Mouse (Mus musculus): ENCODE results near the gene Jag2.

Jag2 gene

GRCm38 (mm10) chr12:112941156-112941775 lies 11.7 kb upstream of the Jag2 start:
- no peak for DNase-seq (ENCODE audit: low read depth, low spot score)

- DNase-seq (ENCODE audit: low read depth, low spot score): no peak
Observed at GRCm38 (mm10) chr12:112940710-112941109, 11.1 kb upstream of the Jag2 start.

- no peak for DNase-seq (ENCODE audit: low read depth, low spot score)
Observed at GRCm38 (mm10) chr12:112940238-112940637, 10.7 kb upstream of the Jag2 start.

GRCm38 (mm10) chr12:112938873-112939565 lies 9.4 kb upstream of the Jag2 start:
- no peak for DNase-seq (ENCODE audit: low read depth, low spot score)

GRCm38 (mm10) chr12:112938366-112938765 lies 8.8 kb upstream of the Jag2 start:
- no peak for DNase-seq (ENCODE audit: low read depth, low spot score)

GRCm38 (mm10) chr12:112937906-112938305 lies 8.3 kb upstream of the Jag2 start:
- DNase-seq (ENCODE audit: low read depth, low spot score): no peak

GRCm38 (mm10) chr12:112932647-112933046 lies 3.1 kb upstream of the Jag2 start:
- DNase-seq (ENCODE audit: low read depth, low spot score): no peak

GRCm38 (mm10) chr12:112928401-112929241 lies 955 bp downstream of the Jag2 start:
- no peak for DNase-seq (ENCODE audit: low read depth, low spot score)

- DNase-seq (ENCODE audit: low read depth, low spot score): no peak
Observed at GRCm38 (mm10) chr12:112927265-112927664, 2.3 kb downstream of the Jag2 start.

GRCm38 (mm10) chr12:112925950-112926349 lies 3.6 kb downstream of the Jag2 start:
- no peak for DNase-seq (ENCODE audit: low read depth, low spot score)

- DNase-seq (ENCODE audit: low read depth, low spot score): no peak
Observed at GRCm38 (mm10) chr12:112922541-112922940, 7.0 kb downstream of the Jag2 start.

- no peak for DNase-seq (ENCODE audit: low read depth, low spot score)
Observed at GRCm38 (mm10) chr12:112921518-112921917, 8.1 kb downstream of the Jag2 start.

- DNase-seq (ENCODE audit: low read depth, low spot score): no peak
Observed at GRCm38 (mm10) chr12:112917906-112918305, 11.7 kb downstream of the Jag2 start.

GRCm38 (mm10) chr12:112917486-112917885 lies 12.1 kb downstream of the Jag2 start:
- no peak for DNase-seq (ENCODE audit: low read depth, low spot score)

- DNase-seq (ENCODE audit: low read depth, low spot score): no peak
Observed at GRCm38 (mm10) chr12:112916698-112917400, 12.7 kb downstream of the Jag2 start.

- DNase-seq (ENCODE audit: low read depth, low spot score): no peak
Observed at GRCm38 (mm10) chr12:112915587-112915986, 14.0 kb downstream of the Jag2 start.

GRCm38 (mm10) chr12:112914527-112914926 lies 15.0 kb downstream of the Jag2 start:
- no peak for DNase-seq (ENCODE audit: low read depth, low spot score)

GRCm38 (mm10) chr12:112912951-112913745 lies 16.4 kb downstream of the Jag2 start:
- no peak for DNase-seq (ENCODE audit: low read depth, low spot score)

GRCm38 (mm10) chr12:112911701-112912100 lies 17.9 kb downstream of the Jag2 start:
- no peak for DNase-seq (ENCODE audit: low read depth, low spot score)

- no peak for DNase-seq (ENCODE audit: low read depth, low spot score)
Observed at GRCm38 (mm10) chr12:112908991-112909390, 20.6 kb downstream of the Jag2 start.

GRCm38 (mm10) chr12:112905001-112905400 lies 24.6 kb downstream of the Jag2 start:
- DNase-seq (ENCODE audit: low read depth, low spot score): no peak
